Mouse (Mus musculus) lung, postnatal 0 days (tissue): ENCODE data around the gene Hoxb3. TPM values are rescaled to one million over a fixed set of nuclear protein-coding genes. Genes with fewer than 3 reads are reported as not detected.

Experiments
- ATAC-seq: fragments of 200-750 bp; cut with Nextera tagmentation; 2 replicates; pipeline ENCODE4 v1.8.0; 2017; ENCODE audit warnings: moderate library complexity
- DNase-seq: peaks from one replicate; pipeline ENCODE4 v3.0.0-alpha.2; 2016; ENCODE audit warnings: low spot score
- H3K27ac ChIP-seq: fragments of 300-500 bp; sonication (generic); 2 replicates; pipeline ENCODE4 v1.5.1; 2014; ENCODE audit warnings: antibody characterized with exemption, mild to moderate bottlenecking, low read length, mixed read lengths
- H3K27me3 ChIP-seq: fragments of 300-500 bp; sonication (generic); replicated peaks from 2 replicates; pipeline ENCODE4 v1.6.1; 2014; ENCODE audit warnings: low read length, mixed read lengths; ENCODE audit not compliant: insufficient read depth
- H3K36me3 ChIP-seq: fragments of 300-500 bp; sonication (generic); 2 replicates; pipeline ENCODE4 v1.6.1; 2014; ENCODE audit warnings: low read length, mixed read lengths; ENCODE audit not compliant: insufficient read depth
- H3K4me1 ChIP-seq: fragments of 300-500 bp; sonication (generic); 2 replicates; pipeline ENCODE4 v1.6.1; 2014; ENCODE audit warnings: antibody characterized with exemption, low read depth, low read length, mixed read lengths; ENCODE audit not compliant: insufficient read depth
- H3K4me2 ChIP-seq: fragments of 300-500 bp; sonication (generic); replicated peaks from 2 replicates; pipeline ENCODE4 v1.6.1; 2014; ENCODE audit warnings: low read depth, mild to moderate bottlenecking, low read length, moderate library complexity, mixed read lengths
- H3K4me3 ChIP-seq: fragments of 300-500 bp; sonication (generic); 2 replicates; pipeline ENCODE4 v1.5.1; 2014; ENCODE audit warnings: low read depth, low read length
- H3K9ac ChIP-seq: fragments of 300-500 bp; sonication (generic); replicated peaks from 2 replicates; pipeline ENCODE4 v1.6.1; 2014; ENCODE audit warnings: low read depth, mild to moderate bottlenecking
- H3K9me3 ChIP-seq: fragments of 300-500 bp; sonication (generic); 2 replicates; pipeline ENCODE4 v1.6.1; 2016; ENCODE audit warnings: low read length, mixed read lengths
- CTCF ChIP-seq: IDR thresholded peaks from 2 replicates; pipeline ENCODE4 v1.5.1; 2016; ENCODE audit warnings: antibody characterized with exemption, mild to moderate bottlenecking
- EP300 ChIP-seq: IDR thresholded peaks from 2 replicates; pipeline ENCODE4 v1.6.1; 2016; ENCODE audit warnings: antibody characterized with exemption, mild to moderate bottlenecking, control low read depth
- WGBS: fragments of 180-500 bp; shearing (Covaris S2); extraction: QIAGEN DNeasy Blood & Tissue Kit; methylation state at CpG from one replicate; pipeline ENCODE4 v1.1.7; 2014; 5-methylcytosine and 5-hydroxymethylcytosine counted together
- polyA plus RNA-seq: library from polyadenylated mRNA; unstranded; fragments of >200 nt; fragmentation: Nextera tagmentation; extraction: Ambion mirVana; gene quantifications from 2 replicates; pipeline ENCODE4 v1.2.1, GENCODE M21; 2015

The Hoxb3 gene
- polyA plus RNA-seq, 1 experiment from 2014 or later: 1.5 TPM

- 9% methylated on average over 31 of the region's 31 CpGs for WGBS
- H3K36me3 ChIP-seq: no peaks in the 10 kb centered on the region
- no peak overlapping the region for H3K4me2 ChIP-seq
- no peak overlapping the region for H3K9ac ChIP-seq
- peaks cover 74% of the 10 kb centered on the region for H3K27me3 ChIP-seq
- no peak for TF ChIP-seq EP300
- TF ChIP-seq CTCF: no peak
- no peak overlapping the region for H3K27ac ChIP-seq
- H3K4me3 ChIP-seq: no peak overlapping the region
- DNase-seq (no peak), ATAC-seq (no peak)
- no peaks in the 10 kb centered on the region for H3K4me1 ChIP-seq
- no peaks in the 10 kb centered on the region for H3K9me3 ChIP-seq
Measured at GRCm38 (mm10) chr11:96279421-96280233, 43.5 kb upstream of the Hoxb3 start.

- Histone ChIP-seq H3K4me3 (no peak overlapping the region), H3K9me3 (no peaks in the 10 kb centered on the region), H3K4me2 (no peak overlapping the region), H3K9ac (no peak overlapping the region), H3K27me3 (peaks cover 64% of the 10 kb centered on the region), H3K27ac (no peak overlapping the region), H3K36me3 (no peaks in the 10 kb centered on the region), H3K4me1 (no peaks in the 10 kb centered on the region)
- ATAC-seq (no peak), DNase-seq (no peak)
- 44% methylated on average over 8 of the region's 8 CpGs for WGBS
- TF ChIP-seq EP300 (no peak), CTCF (no peak)
Measured at GRCm38 (mm10) chr11:96280399-96281378, 42.4 kb upstream of the Hoxb3 start.

DNA sequence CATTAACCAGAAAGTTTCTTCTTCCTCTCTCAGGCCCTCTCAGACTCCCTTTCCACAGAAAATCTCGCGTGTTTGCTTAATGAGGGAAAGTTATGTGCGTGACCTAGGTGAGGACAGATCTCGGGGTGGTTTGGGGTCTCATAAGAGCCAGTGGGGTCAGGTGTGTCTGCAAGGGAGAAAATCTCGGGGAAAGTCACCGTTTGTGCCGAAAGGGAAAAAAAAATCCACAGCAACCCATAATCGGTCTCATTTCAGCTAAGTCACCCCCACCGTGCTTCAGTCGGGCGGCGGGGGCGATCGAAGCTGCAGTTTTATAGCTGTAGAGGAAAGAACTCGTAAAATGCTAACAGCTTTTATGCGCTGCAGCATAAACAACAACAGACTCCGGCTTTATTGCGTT lies 41.7 kb upstream of the Hoxb3 start:
- no peak for TF ChIP-seq EP300
- TF ChIP-seq CTCF: no peak
- WGBS: 17% methylated on average over 18 of the region's 18 CpGs
- Histone ChIP-seq H3K9me3 (no peaks in the 10 kb centered on the region), H3K27ac (no peak overlapping the region), H3K4me3 (no peak overlapping the region), H3K9ac (no peak overlapping the region), H3K4me2 (no peak overlapping the region), H3K36me3 (no peaks in the 10 kb centered on the region), H3K4me1 (no peaks in the 10 kb centered on the region), H3K27me3 (peaks cover 58% of the 10 kb centered on the region)
- ATAC-seq (no peak), DNase-seq (no peak)

GRCm38 (mm10) chr11:96281855-96282570 lies 41.1 kb upstream of the Hoxb3 start, which contains the start of gene Hoxb8:
Gene Hoxb8, plus strand, starts transcription at chr11:96281905.
- Histone ChIP-seq H3K4me2 (peak within 1 kb of the TSS; percentile 70), H3K9me3 (no peaks in the 10 kb centered on the region), H3K4me3 (peak within 1 kb of the TSS; percentile 47), H3K27me3 (peaks cover 58% of the 10 kb centered on the region), H3K36me3 (no peaks in the 10 kb centered on the region), H3K4me1 (no peaks in the 10 kb centered on the region), H3K9ac (no peak within 1 kb of the TSS), H3K27ac (no peak within 1 kb of the TSS)
- TF ChIP-seq CTCF: no peak
- no peak for TF ChIP-seq EP300
- DNase-seq: no peak
- no peak for ATAC-seq
- 3% methylated on average over 27 of the region's 27 CpGs for WGBS

GRCm38 (mm10) chr11:96282795-96283430 lies 40.2 kb upstream of the Hoxb3 start:
- H3K36me3 ChIP-seq: no peaks in the 10 kb centered on the region
- no peak overlapping the region for H3K9ac ChIP-seq
- no peak for TF ChIP-seq CTCF
- TF ChIP-seq EP300: no peak
- H3K27ac ChIP-seq: no peak overlapping the region
- WGBS: under 1% methylated on average over 40 of the region's 49 CpGs
- peak overlapping the region; percentile 70 for H3K4me2 ChIP-seq
- H3K27me3 ChIP-seq: peaks cover 58% of the 10 kb centered on the region
- peak overlapping the region; percentile 47 for H3K4me3 ChIP-seq
- ATAC-seq (no peak), DNase-seq (no peak)
- H3K4me1 ChIP-seq: no peaks in the 10 kb centered on the region
- no peaks in the 10 kb centered on the region for H3K9me3 ChIP-seq
